Mouse (Mus musculus): ENCODE measurements at regions not wholly inside any gene's neighbourhood (a gene's known extent, or its start where the extent isn't known, plus 50 kb on each side); places are given as distances from the start of the nearest gene placed in this dataset.

DNA sequence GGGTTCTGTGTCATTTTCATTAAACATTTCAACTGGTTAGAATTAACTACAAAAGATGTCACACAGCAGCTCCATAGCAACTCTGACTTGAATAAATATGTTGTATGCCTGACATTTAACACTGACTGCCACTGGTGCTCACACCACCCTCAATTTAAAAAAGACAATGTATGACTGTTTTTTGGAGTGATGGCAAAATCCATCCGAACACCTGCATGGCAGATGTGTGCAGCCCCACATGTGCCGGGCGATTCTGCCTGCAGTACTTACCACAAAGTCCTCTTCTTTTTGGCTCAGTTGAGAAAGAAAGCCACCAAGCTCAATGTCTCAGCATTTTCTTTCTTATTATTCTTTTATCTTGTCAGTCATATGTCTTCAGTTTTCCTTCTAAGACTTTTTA, 199.4 kb downstream of the 4930544G11Rik start:
- Histone ChIP-seq H3K4me1 (replicated peaks) (no peaks in the 10 kb centered on the region), H3K36me3 (no peaks in the 10 kb centered on the region), H3K27me3 (no peaks in the 10 kb centered on the region), H3K9ac (no peak overlapping the region), H3K27ac (replicated peaks) (no peak overlapping the region), H3K4me3 (no peak overlapping the region), H3K4me2 (no peak overlapping the region), H3K9me3 (no peaks in the 10 kb centered on the region)
- no peak for ATAC-seq (ENCODE audit: low read depth)
- 79% methylated on average over 3 of the region's 3 CpGs for whole genome bisulfite sequencing

GRCm38 (mm10) chr6:66154831-66155230, 202.4 kb downstream of the 4930544G11Rik start:
- WGBS: 94% methylated on average over 2 of the region's 2 CpGs
- Histone ChIP-seq H3K4me3 (no peak overlapping the region), H3K9ac (no peak overlapping the region), H3K4me2 (no peak overlapping the region), H3K36me3 (no peaks in the 10 kb centered on the region), H3K9me3 (no peaks in the 10 kb centered on the region), H3K27me3 (no peaks in the 10 kb centered on the region), H3K4me1 (replicated peaks) (no peaks in the 10 kb centered on the region), H3K27ac (replicated peaks) (no peak overlapping the region)
- no peak for ATAC-seq (ENCODE audit: low read depth)

DNA sequence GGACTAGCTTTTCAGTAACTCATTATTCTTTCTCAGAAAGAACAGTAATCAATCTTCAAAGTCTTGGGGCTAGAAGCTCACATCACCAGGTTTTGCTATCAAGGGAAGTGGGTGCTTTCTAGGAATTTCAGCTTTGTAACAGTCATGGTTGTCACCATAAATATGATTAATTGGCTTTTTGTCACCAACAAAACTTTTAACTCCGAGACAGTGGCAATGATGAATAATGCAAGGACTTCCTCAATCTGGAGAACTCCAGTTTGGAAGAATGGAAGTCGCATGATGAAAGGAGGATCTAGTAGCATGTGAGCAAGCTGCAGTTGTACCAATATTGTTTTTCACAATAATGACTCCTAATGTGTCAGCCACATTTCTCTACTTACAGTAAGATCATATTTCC, 208.4 kb downstream of the 4930544G11Rik start:
- H3K4me1 ChIP-seq (replicated peaks): no peaks in the 10 kb centered on the region
- H3K36me3 ChIP-seq: no peaks in the 10 kb centered on the region
- 12% methylated on average over 2 of the region's 2 CpGs for whole genome bisulfite sequencing
- H3K9me3 ChIP-seq: no peaks in the 10 kb centered on the region
- no peak overlapping the region for H3K4me3 ChIP-seq
- no peak overlapping the region for H3K9ac ChIP-seq
- H3K4me2 ChIP-seq: no peak overlapping the region
- no peak overlapping the region for H3K27ac ChIP-seq (replicated peaks)
- no peak for ATAC-seq (ENCODE audit: low read depth)
- H3K27me3 ChIP-seq: no peaks in the 10 kb centered on the region

GRCm38 (mm10) chr6:66168913-66169312, 216.5 kb downstream of the 4930544G11Rik start:
- Histone ChIP-seq H3K9me3 (no peaks in the 10 kb centered on the region), H3K4me1 (replicated peaks) (no peaks in the 10 kb centered on the region), H3K4me2 (no peak overlapping the region), H3K27me3 (no peaks in the 10 kb centered on the region), H3K36me3 (no peaks in the 10 kb centered on the region), H3K9ac (no peak overlapping the region), H3K4me3 (no peak overlapping the region), H3K27ac (replicated peaks) (no peak overlapping the region)
- no peak for ATAC-seq (ENCODE audit: low read depth)
- WGBS: 80% methylated on average over 3 of the region's 3 CpGs

GRCm38 (mm10) chr6:66197990-66198389, 245.6 kb downstream of the 4930544G11Rik start:
- no peaks in the 10 kb centered on the region for H3K9me3 ChIP-seq
- no peaks in the 10 kb centered on the region for H3K36me3 ChIP-seq
- WGBS: 97% methylated on average over 1 of the region's 1 CpGs
- H3K27me3 ChIP-seq: no peaks in the 10 kb centered on the region
- H3K4me1 ChIP-seq (replicated peaks): peaks cover 7% of the 10 kb centered on the region; the same call in 1 of the 2 replicates
- no peak for ATAC-seq (ENCODE audit: low read depth)
- no peak overlapping the region for H3K4me3 ChIP-seq
- H3K27ac ChIP-seq (replicated peaks): no peak overlapping the region
- H3K4me2 ChIP-seq: no peak overlapping the region
- no peak overlapping the region for H3K9ac ChIP-seq

GRCm38 (mm10) chr6:66200136-66200790, 247.9 kb downstream of the 4930544G11Rik start:
- H3K4me3 ChIP-seq: no peak overlapping the region
- H3K27me3 ChIP-seq: no peaks in the 10 kb centered on the region
- no peak overlapping the region for H3K4me2 ChIP-seq
- WGBS: 47% methylated on average over 6 of the region's 6 CpGs
- peaks cover 7% of the 10 kb centered on the region; the same call in 1 of the 2 replicates for H3K4me1 ChIP-seq (replicated peaks)
- ATAC-seq (ENCODE audit: low read depth): peak; percentile 74; the same call in 1 of the 2 replicates
- H3K36me3 ChIP-seq: no peaks in the 10 kb centered on the region
- no peak overlapping the region for H3K9ac ChIP-seq
- H3K9me3 ChIP-seq: no peaks in the 10 kb centered on the region
- no peak overlapping the region for H3K27ac ChIP-seq (replicated peaks)

- ATAC-seq (ENCODE audit: low read depth): no peak
- no peaks in the 10 kb centered on the region for H3K27me3 ChIP-seq
- H3K36me3 ChIP-seq: no peaks in the 10 kb centered on the region
- no peak overlapping the region for H3K9ac ChIP-seq
- no peak overlapping the region for H3K27ac ChIP-seq (replicated peaks)
- WGBS: 54% methylated on average over 5 of the region's 5 CpGs
- no peak overlapping the region for H3K4me2 ChIP-seq
- H3K4me1 ChIP-seq (replicated peaks): no peaks in the 10 kb centered on the region
- H3K4me3 ChIP-seq: no peak overlapping the region
- H3K9me3 ChIP-seq: no peaks in the 10 kb centered on the region
Measured at GRCm38 (mm10) chr6:66206197-66206925, 254.0 kb downstream of the 4930544G11Rik start.

DNA sequence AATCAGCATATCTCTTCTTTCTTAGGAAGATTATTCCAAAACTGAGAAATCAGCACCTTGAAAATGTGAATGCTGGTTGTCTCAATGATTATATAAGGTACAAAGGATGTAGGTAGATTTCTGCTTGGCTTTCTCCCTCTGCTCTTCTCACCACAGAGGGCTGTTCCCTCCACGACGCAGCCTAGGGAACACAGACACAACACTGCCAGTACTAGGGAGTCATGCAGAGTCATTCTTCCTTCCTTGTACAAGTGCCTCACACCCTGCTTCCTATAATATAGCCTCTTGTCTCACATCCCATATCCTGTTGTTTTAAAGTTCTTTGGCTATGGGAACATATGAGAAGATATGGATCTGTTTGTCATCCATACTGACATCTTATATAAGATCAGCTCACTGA, 265.1 kb downstream of the 4930544G11Rik start:
- Histone ChIP-seq H3K4me3 (no peak overlapping the region), H3K9ac (no peak overlapping the region), H3K27ac (replicated peaks) (no peak overlapping the region), H3K4me1 (replicated peaks) (0 out of 2 replicates have a peak, but pooled peaks cover 7% of the 10 kb centered on the region), H3K36me3 (no peaks in the 10 kb centered on the region), H3K4me2 (no peak overlapping the region), H3K27me3 (no peaks in the 10 kb centered on the region), H3K9me3 (no peaks in the 10 kb centered on the region)
- ATAC-seq (ENCODE audit: low read depth): no peak; the same call in 1 of the 2 replicates
- WGBS: 53% methylated on average over 2 of the region's 2 CpGs

GRCm38 (mm10) chr6:66224164-66224903, 271.9 kb downstream of the 4930544G11Rik start:
- ATAC-seq (ENCODE audit: low read depth): peak; percentile 89
- H3K27me3 ChIP-seq: no peaks in the 10 kb centered on the region
- WGBS: 59% methylated on average over 4 of the region's 4 CpGs
- no peak overlapping the region for H3K4me3 ChIP-seq
- H3K9ac ChIP-seq: no peak overlapping the region
- H3K36me3 ChIP-seq: no peaks in the 10 kb centered on the region
- peaks cover 10% of the 10 kb centered on the region for H3K4me1 ChIP-seq (replicated peaks)
- H3K4me2 ChIP-seq: no peak overlapping the region
- H3K27ac ChIP-seq (replicated peaks): peak overlapping the region; percentile 42
- H3K9me3 ChIP-seq: no peaks in the 10 kb centered on the region

GRCm38 (mm10) chr6:66236368-66236767, 284.0 kb downstream of the 4930544G11Rik start:
- no peaks in the 10 kb centered on the region for H3K27me3 ChIP-seq
- H3K27ac ChIP-seq (replicated peaks): no peak overlapping the region
- no peaks in the 10 kb centered on the region for H3K9me3 ChIP-seq
- H3K9ac ChIP-seq: no peak overlapping the region
- H3K4me2 ChIP-seq: no peak overlapping the region
- no peak overlapping the region for H3K4me3 ChIP-seq
- ATAC-seq (ENCODE audit: low read depth): no peak
- no peaks in the 10 kb centered on the region for H3K36me3 ChIP-seq
- H3K4me1 ChIP-seq (replicated peaks): no peaks in the 10 kb centered on the region
- WGBS: 69% methylated on average over 2 of the region's 2 CpGs

GRCm38 (mm10) chr6:66255378-66255777, 279.8 kb upstream of the Mad2l1 start:
- Histone ChIP-seq H3K36me3 (no peaks in the 10 kb centered on the region), H3K4me3 (no peak overlapping the region), H3K27me3 (no peaks in the 10 kb centered on the region), H3K4me2 (no peak overlapping the region), H3K9ac (no peak overlapping the region), H3K27ac (replicated peaks) (no peak overlapping the region), H3K9me3 (no peaks in the 10 kb centered on the region), H3K4me1 (replicated peaks) (no peaks in the 10 kb centered on the region)
- 91% methylated on average over 4 of the region's 4 CpGs for WGBS
- no peak for ATAC-seq (ENCODE audit: low read depth)

DNA sequence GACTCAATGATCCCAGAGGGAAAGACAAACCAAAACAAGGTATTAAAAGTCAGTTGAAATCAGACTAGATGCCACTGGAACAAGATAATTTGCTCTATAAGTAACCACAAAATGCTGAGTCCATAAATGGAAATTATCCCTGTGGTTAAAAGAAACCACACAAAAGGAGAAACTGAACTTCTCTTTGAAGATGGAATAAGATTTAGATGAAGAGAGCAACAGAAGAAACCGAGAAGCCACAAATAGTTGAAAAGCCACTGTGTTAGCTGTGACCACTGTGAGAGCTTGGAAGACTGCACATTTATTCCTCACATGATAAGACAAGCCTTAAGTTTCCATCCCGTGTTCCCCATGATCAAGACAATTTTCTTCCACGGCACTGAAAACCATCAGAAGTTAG, 271.8 kb upstream of the Mad2l1 start:
- Histone ChIP-seq H3K4me1 (replicated peaks) (no peaks in the 10 kb centered on the region), H3K9me3 (no peaks in the 10 kb centered on the region), H3K9ac (no peak overlapping the region), H3K27me3 (no peaks in the 10 kb centered on the region), H3K27ac (replicated peaks) (no peak overlapping the region), H3K36me3 (no peaks in the 10 kb centered on the region), H3K4me3 (no peak overlapping the region), H3K4me2 (no peak overlapping the region)
- ATAC-seq (ENCODE audit: low read depth): no peak
- WGBS: 86% methylated on average over 3 of the region's 3 CpGs
